Mouse (Mus musculus) urinary bladder, adult 2 months (tissue): ENCODE measurements around the gene Ctu2. TPM values are rescaled to one million over a fixed set of nuclear protein-coding genes. Genes with fewer than 3 reads are reported as not detected.

ENCODE experiments used
- polyA plus RNA-seq: library from polyadenylated mRNA; depleted of rRNA; stranded (reverse); fragments of >200 nt; gene quantifications from 2 replicates; pipeline ENCODE4 v1.2.3, GENCODE M21; 2012; rRNA removed

Gene Ctu2
- polyA plus RNA-seq, 1 experiment, result 33.1 TPM

Other genes starting within 250 kb of the Ctu2 start
- gene Zfpm1, start 194.0 kb upstream of the Ctu2 start, polyA plus RNA-seq, result 13.2 and 16.2 TPM in 2 replicates
- 0.19 and 0.23 TPM in 2 replicates for gene Trhr2, start 115.4 kb upstream of the Ctu2 start, polyA plus RNA-seq
- 26.4 and 29.9 TPM in 2 replicates for gene Zc3h18, start 99.5 kb upstream of the Ctu2 start, polyA plus RNA-seq
- not detected in 2 replicates for gene Il17c, start 54.1 kb upstream of the Ctu2 start, polyA plus RNA-seq
- gene Cyba, start 43.2 kb upstream of the Ctu2 start, polyA plus RNA-seq, result 115 and 130 TPM in 2 replicates
- 18.0 and 26.0 TPM in 2 replicates for gene Mvd, start 32.7 kb upstream of the Ctu2 start, polyA plus RNA-seq
- gene Snai3, start 15.4 kb upstream of the Ctu2 start, polyA plus RNA-seq, result 2.9 and 3.2 TPM in 2 replicates
- 61.1 and 64.7 TPM in 2 replicates for gene Rnf166, start 79 bp upstream of the Ctu2 start, polyA plus RNA-seq
- gene Piezo1, start 75.2 kb downstream of the Ctu2 start, polyA plus RNA-seq, result 68.9 and 70.9 TPM in 2 replicates
- 6.6 and 9.9 TPM in 2 replicates for gene Cdt1, start 91.9 kb downstream of the Ctu2 start, polyA plus RNA-seq
- 88.1 and 93.0 TPM in 2 replicates for gene Aprt, start 100.8 kb downstream of the Ctu2 start, polyA plus RNA-seq
- gene Galns, start 135.3 kb downstream of the Ctu2 start, polyA plus RNA-seq, result 16.2 and 20.8 TPM in 2 replicates
- gene Trappc2l, start 135.5 kb downstream of the Ctu2 start, polyA plus RNA-seq, result 108 and 113 TPM in 2 replicates
- gene Pabpn1l, start 146.6 kb downstream of the Ctu2 start, polyA plus RNA-seq, result 0.06 TPM in 1 of 2 replicates, not detected in the other
- 0.95 and 4.0 TPM in 2 replicates for gene Cbfa2t3, start 223.0 kb downstream of the Ctu2 start, polyA plus RNA-seq